ENCODE assay signal across 27 mouse cellular contexts in the genomic region with DNA sequence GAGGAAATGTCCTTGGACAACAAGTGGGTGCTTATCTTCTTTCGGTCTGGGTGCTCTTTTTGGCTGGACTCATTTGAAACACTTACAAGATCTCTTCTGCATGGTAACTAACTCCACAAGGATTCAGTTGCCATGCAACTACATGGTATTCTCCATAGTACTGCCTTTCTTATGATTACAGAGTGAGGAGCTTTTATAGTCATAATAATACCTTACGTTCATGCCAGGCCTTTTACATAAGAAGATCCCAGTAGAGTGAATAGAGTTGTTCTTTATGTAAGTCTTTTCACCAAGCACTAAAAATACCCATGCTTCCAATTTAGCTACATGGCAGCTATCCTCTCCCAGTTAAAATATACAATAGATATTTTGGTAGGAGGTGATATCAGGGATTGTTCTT. TPM values are rescaled to one million over a fixed set of nuclear protein-coding genes. Genes with fewer than 3 reads are reported as not detected.
A peak's percentile ranks its signal among the peaks of the same experiment; 100 is the strongest.
DNase-seq lines count a peak whose midpoint lies in the region; ATAC-seq and TF ChIP-seq lines count a peak whose summit lies in the region.
"Had no signal": no experiment of that assay in that cellular context is flagged by ENCODE, and none has a peak within 500 bp of the region (broad histone marks: within the 10 kb centered on the region; RNA-seq: fewer than 3 reads in every experiment).

No protein-coding gene starts in this region.

- no peaks in the 10 kb centered on the region for H3K36me3 ChIP-seq in forebrain, postnatal 0 days (ENCODE audit: insufficient read depth)
- H3K36me3 ChIP-seq in forebrain, embryonic 12.5 days (replicated peaks): no peaks in the 10 kb centered on the region
- H3K36me3 ChIP-seq: embryonic facial prominence, embryonic 10.5 days; embryonic facial prominence, embryonic 12.5 days; G1E had no signal

- H3K27me3 ChIP-seq in forebrain, postnatal 0 days (ENCODE audit: insufficient read depth, low read length): no peaks in the 10 kb centered on the region
- H3K27me3 ChIP-seq in forebrain, embryonic 12.5 days: no peaks in the 10 kb centered on the region
- H3K27me3 ChIP-seq: CH12.LX; embryonic facial prominence, embryonic 12.5 days had no signal

- no peak for DNase-seq in forebrain, postnatal 0 days
- peak; percentile 27 for DNase-seq in left cerebral cortex, adult 11 months (ENCODE audit: low spot score)
- DNase-seq in left cerebral cortex, postnatal 36 days (ENCODE audit: low spot score in 2 of 2): no peak
- DNase-seq in brain, adult 2 months (ENCODE audit: low read depth, low spot score): peak; percentile 62
- peak; percentile 69 for DNase-seq in telencephalon, adult 2 months (ENCODE audit: low read depth, low spot score)
- DNase-seq in retina, embryonic 14.5 days (ENCODE audit: low spot score): no peak
- DNase-seq: adrenal gland, adult 8-10 months; adrenal gland, postnatal 14 days; adrenal gland, postnatal 36 days; B cell, adult 2 months; cerebellum, adult 11 months; cerebellum, adult 18-20 months; cerebellum, adult 8-10 months; cerebellum, adult 9-11 months; cerebellum, postnatal 14 days; cerebellum, postnatal 36 days had no signal

- no peaks in the 10 kb centered on the region for H3K9me3 ChIP-seq in forebrain, postnatal 0 days (ENCODE audit: low read length)
- no peaks in the 10 kb centered on the region for H3K9me3 ChIP-seq in forebrain, embryonic 12.5 days
- H3K9me3 ChIP-seq: embryonic facial prominence, embryonic 10.5 days; embryonic facial prominence, embryonic 12.5 days had no signal

- H3K27ac ChIP-seq in forebrain, postnatal 0 days (ENCODE audit: low read depth, low read length): no peak overlapping the region
- no peak overlapping the region for H3K27ac ChIP-seq in forebrain, embryonic 12.5 days
- H3K27ac ChIP-seq: embryonic facial prominence, embryonic 10.5 days; embryonic facial prominence, embryonic 12.5 days had no signal

- intact Hi-C loops in left cerebral cortex, postnatal 36 days (cut with DNase I): no loop called here

- peak; percentile 42 for ATAC-seq in forebrain, postnatal 0 days
- ATAC-seq in forebrain, embryonic 12.5 days (ENCODE audit: low FRiP score): no peak
- ATAC-seq: activated CD4-positive, CD25-positive, alpha-beta regulatory T cell, adult 4 months; CD4-positive, CD25-positive, alpha-beta regulatory T cell, adult 4 months; forebrain, embryonic 14.5 days; forebrain, embryonic 16.5 days; Patski had no signal

- H3K9ac ChIP-seq in forebrain, postnatal 0 days: no peak overlapping the region
- H3K9ac ChIP-seq in forebrain, embryonic 12.5 days: no peak overlapping the region
- H3K9ac ChIP-seq: embryonic facial prominence, embryonic 12.5 days had no signal

- H3K4me2 ChIP-seq in forebrain, postnatal 0 days (ENCODE audit: low read depth): no peak overlapping the region
- no peak overlapping the region for H3K4me2 ChIP-seq in forebrain, embryonic 12.5 days
- H3K4me2 ChIP-seq: embryonic facial prominence, embryonic 12.5 days had no signal

- H3K4me3 ChIP-seq in forebrain, postnatal 0 days (ENCODE audit: low read depth, low read length): no peak overlapping the region
- no peak overlapping the region for H3K4me3 ChIP-seq in forebrain, embryonic 12.5 days (replicated peaks)
- H3K4me3 ChIP-seq: embryonic facial prominence, embryonic 10.5 days; embryonic facial prominence, embryonic 12.5 days had no signal

- H3K4me1 ChIP-seq in forebrain, postnatal 0 days (ENCODE audit: insufficient read depth): no peaks in the 10 kb centered on the region
- no peaks in the 10 kb centered on the region for H3K4me1 ChIP-seq in forebrain, embryonic 12.5 days
- H3K4me1 ChIP-seq: embryonic facial prominence, embryonic 10.5 days; embryonic facial prominence, embryonic 12.5 days had no signal

- 82% methylated on average over 2 of the region's 2 CpGs for WGBS in forebrain, postnatal 0 days
- 88% methylated on average over 2 of the region's 2 CpGs for WGBS in forebrain, embryonic 12.5 days

- no peak for TF ChIP-seq CTCF in forebrain, postnatal 0 days (IDR thresholded peaks at IDR 0.05; ENCODE audit: low read depth)

RNA-seq across cellular contexts. Expression of a gene that starts 13.9 kb away (rescaled TPM):
- total RNA-seq in forebrain, postnatal 0 days (2014; rRNA removed): 29.3 and 32.8 TPM in 2 replicates
- 3.5 and 6.3 TPM in 2 replicates for polyA plus RNA-seq in forebrain, postnatal 0 days (2015; fragmentation: Nextera tagmentation; extraction: Ambion mirVana)
- polyA plus RNA-seq in forebrain, embryonic 12.5 days (2016; fragmentation: Nextera tagmentation; extraction: Ambion mirVana): 3.0 and 3.2 TPM in 2 replicates
- total RNA-seq in left cerebral cortex, postnatal 36 days (2021): 10 to 100 TPM; 42.2 to 43.6 TPM
- total RNA-seq: CH12.LX; common myeloid progenitor, adult 5-6 weeks had no signal
- polyA plus RNA-seq: activated CD4-positive, CD25-positive, alpha-beta regulatory T cell, adult 4 months; CD4-positive, CD25-positive, alpha-beta regulatory T cell, adult 4 months; G1E; Patski had no signal

Comparison
In these comparisons a context has a peak if more than half of its experiments do, and no peak if none do; other contexts are left out.
1. DNase-seq: peak in left cerebral cortex, adult 11 months (single experiment), brain, adult 2 months (single experiment) and telencephalon, adult 2 months (single experiment); none in forebrain, postnatal 0 days (single experiment), left cerebral cortex, postnatal 36 days (0 of 2) and retina, embryonic 14.5 days (single experiment).